Mouse (Mus musculus) testis, adult 2 months (tissue): ENCODE results near the gene Fgf2.

Source experiments
- CTCF ChIP-seq: fragments of 200-500 bp; IDR thresholded peaks from 2 replicates; pipeline ENCODE4 v1.5.1; 2012; ENCODE audit warnings: low read depth, mild to moderate bottlenecking, inconsistent platforms, low read length, moderate library complexity; ENCODE audit not compliant: control insufficient read depth, insufficient read depth, insufficient replicate concordance
- POLR2A ChIP-seq: fragments of 200-500 bp; IDR thresholded peaks from 2 replicates; pipeline ENCODE4 v1.6.1; 2012; ENCODE audit warnings: low read depth, mild to moderate bottlenecking, inconsistent platforms, low read length, moderate library complexity; ENCODE audit not compliant: control insufficient read depth

GRCm38 (mm10) chr3:37455992-37456391, 107.8 kb downstream of the Fgf2 start:
- TF ChIP-seq CTCF = no peak
- TF ChIP-seq POLR2A = no peak
